Mouse (Mus musculus) adipose tissue, adult 10 weeks (tissue): ENCODE results near the gene Cggbp1. TPM values are rescaled to one million over a fixed set of nuclear protein-coding genes. Genes with fewer than 3 reads are reported as not detected.

ENCODE experiments used
- polyA plus RNA-seq: library from polyadenylated mRNA; stranded (reverse); fragments of 350-450 nt; fragmentation: Illumina TruSeq; extraction: RNeasy Lipid Tissue Mini Kit (QIAGEN cat#74804); gene quantifications from one replicate; pipeline ENCODE4 v1.2.3, GENCODE M21; 2014; ENCODE audit warnings: low read depth, low replicate concordance

The Cggbp1 gene
- polyA plus RNA-seq, result 38.4 TPM

GRCm38 (mm10) chr16:64851563-64852362 is at the start of gene Cggbp1, which contains the start of gene Zfp654:
TSS of gene Cggbp1 (plus strand) at chr16:64851996.
TSS of gene Zfp654 (minus strand) at chr16:64851652.

Other genes with a start within 250 kb of the Cggbp1 start
- gene Csnka2ip, start 249.6 kb upstream of the Cggbp1 start, polyA plus RNA-seq, result 7.0 TPM
- 27.6 TPM for gene 4930453N24Rik, start 80.8 kb upstream of the Cggbp1 start, polyA plus RNA-seq
- 11.5 TPM for gene Zfp654, start 344 bp upstream of the Cggbp1 start, polyA plus RNA-seq